Mouse (Mus musculus) CH12.LX (cell line): ENCODE results near the gene Vmn1r220.

Source experiments
- CTCF ChIP-seq, 2 experiments: IDR thresholded peaks in 1 of 2; conservative IDR thresholded peaks in 1 of 2; 2 replicates each; pipeline ENCODE4 v1.5.1; 2011 to 2012; ENCODE audit warnings: low read depth in 2 of 2, low read length in 2 of 2, improper control_type of control experiment in 1 of 2, inconsistent platforms in 1 of 2, mild to moderate bottlenecking in 1 of 2, moderate library complexity in 1 of 2
- ELF1 ChIP-seq: IDR thresholded peaks from 2 replicates; pipeline ENCODE4 v1.6.1; 2014; ENCODE audit warnings: low read depth, mild to moderate bottlenecking, inconsistent platforms, low read length, improper control_type of control experiment
- ETS1 ChIP-seq: conservative IDR thresholded peaks from 2 replicates; pipeline ENCODE4 v1.6.1; 2012; ENCODE audit warnings: low read depth, mild to moderate bottlenecking, inconsistent platforms, low read length, improper control_type of control experiment, moderate library complexity
- MAFK ChIP-seq: IDR thresholded peaks from 2 replicates; pipeline ENCODE4 v1.6.1; 2011; ENCODE audit warnings: low read length, improper control_type of control experiment; ENCODE audit not compliant: insufficient replicate concordance
- POLR2A ChIP-seq: IDR thresholded peaks from 2 replicates; pipeline ENCODE4 v1.6.1; 2011; ENCODE audit warnings: low read depth, mild to moderate bottlenecking, improper control_type of control experiment, low read length
- RAD21 ChIP-seq: IDR thresholded peaks from 2 replicates; pipeline ENCODE4 v1.6.1; 2011; ENCODE audit warnings: low read depth, mild to moderate bottlenecking, low read length, improper control_type of control experiment, moderate library complexity
- UBTF ChIP-seq: IDR thresholded peaks from 2 replicates; pipeline ENCODE4 v1.6.1; 2012; ENCODE audit warnings: low read depth, mild to moderate bottlenecking, inconsistent platforms, low read length, improper control_type of control experiment, moderate library complexity
- USF2 ChIP-seq: conservative IDR thresholded peaks from 2 replicates; pipeline ENCODE4 v1.6.1; 2011; ENCODE audit warnings: low read depth, low read length, improper control_type of control experiment

GRCm38 (mm10) chr13:23133099-23133498, 54.7 kb downstream of the Vmn1r220 start, which contains the start of gene Vmn1r218:
- TF ChIP-seq POLR2A, result no peak
- TF ChIP-seq USF2, result no peak
- TF ChIP-seq CTCF (conservative IDR thresholded peaks at IDR 0.05 in 1 of 2, IDR thresholded peaks at IDR 0.05 in 1 of 2; ENCODE audit: low read depth in 2 of 2, low read length in 2 of 2), result no peak
- no peak for TF ChIP-seq RAD21
- TF ChIP-seq UBTF, result no peak
- TF ChIP-seq ELF1, result no peak
- no peak for TF ChIP-seq ETS1
- TF ChIP-seq MAFK, result no peak
